Mouse (Mus musculus) neural tube, embryonic 10.5 days (tissue): ENCODE results near the gene Polr3k.

Experiments used
- DNase-seq: peaks from one replicate; pipeline ENCODE4 v3.0.0-alpha.2; 2017; ENCODE audit warnings: low spot score; ENCODE audit errors: extremely low spot score

Polr3k gene

GRCm38 (mm10) chr2:181863791-181864535 is at the start of gene Polr3k:
Polr3k (plus strand) TSS chr2:181864337.
- peak; percentile 86 for DNase-seq

GRCm38 (mm10) chr2:181829032-181829650 is 35.0 kb upstream of the Polr3k start:
- DNase-seq, result no peak

- no peak for DNase-seq
Measured at GRCm38 (mm10) chr2:181832745-181833144, 31.4 kb upstream of the Polr3k start.

GRCm38 (mm10) chr2:181837372-181838292 is 26.5 kb upstream of the Polr3k start, which contains the start of gene Pcmtd2:
Pcmtd2 (plus strand) TSS chr2:181837854.
- DNase-seq, result peak; percentile 89

GRCm38 (mm10) chr2:181838293-181838680 is 25.9 kb upstream of the Polr3k start:
- no peak for DNase-seq

GRCm38 (mm10) chr2:181845709-181846394 is 18.3 kb upstream of the Polr3k start:
- no peak for DNase-seq

- DNase-seq, result no peak
Measured at GRCm38 (mm10) chr2:181864536-181864860, 361 bp downstream of the Polr3k start.

GRCm38 (mm10) chr2:181866931-181867330 is 2.8 kb downstream of the Polr3k start:
- peak; percentile 69 for DNase-seq

- no peak for DNase-seq
Measured at GRCm38 (mm10) chr2:181871039-181871438, 6.9 kb downstream of the Polr3k start.

- DNase-seq, result no peak
Measured at GRCm38 (mm10) chr2:181878903-181879302, 14.8 kb downstream of the Polr3k start.

- no peak for DNase-seq
Measured at GRCm38 (mm10) chr2:181883022-181883749, 19.0 kb downstream of the Polr3k start.

- DNase-seq, result peak; percentile 72
Measured at GRCm38 (mm10) chr2:181917861-181918260, 53.7 kb downstream of the Polr3k start.

- peak; percentile 71 for DNase-seq
Measured at GRCm38 (mm10) chr2:181918501-181918900, 54.4 kb downstream of the Polr3k start.
